Mouse (Mus musculus) lung, postnatal 0 days (tissue): ENCODE results near the gene Cracr2a.

Experiments used
- CTCF ChIP-seq: IDR thresholded peaks from 2 replicates; pipeline ENCODE4 v1.5.1; 2016; ENCODE audit warnings: antibody characterized with exemption, mild to moderate bottlenecking
- EP300 ChIP-seq: IDR thresholded peaks from 2 replicates; pipeline ENCODE4 v1.6.1; 2016; ENCODE audit warnings: antibody characterized with exemption, mild to moderate bottlenecking, control low read depth

DNA sequence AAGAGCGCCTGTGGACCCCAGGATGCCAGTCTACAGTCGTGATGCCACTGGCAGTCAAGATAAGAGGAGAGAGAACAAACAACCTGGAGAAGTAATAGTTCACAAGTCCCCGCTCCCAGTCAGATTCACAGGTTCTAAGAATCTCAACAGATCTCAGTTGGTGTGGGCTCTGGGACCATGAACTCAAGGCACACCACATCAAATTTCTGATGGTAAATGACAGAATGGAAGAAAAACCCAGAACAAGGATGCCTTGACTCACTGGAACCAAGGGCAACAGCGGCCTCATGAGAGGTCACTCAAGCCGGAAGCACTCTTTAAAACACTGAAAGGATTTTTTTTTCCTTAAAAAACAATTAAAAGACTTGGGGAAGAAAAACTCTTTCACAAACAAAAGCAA is 27.4 kb upstream of the Cracr2a start:
- TF ChIP-seq CTCF (no peak), EP300 (no peak)
